Mouse (Mus musculus) liver, embryonic 14.5 days (tissue): ENCODE measurements around the gene Cacng7.

Experiments
- CTCF ChIP-seq: IDR thresholded peaks from 2 replicates; pipeline ENCODE4 v1.5.1; 2016; ENCODE audit warnings: antibody characterized with exemption, low read depth, control low read depth
- EP300 ChIP-seq: IDR thresholded peaks from 2 replicates; pipeline ENCODE4 v1.6.1; 2016; ENCODE audit warnings: antibody characterized with exemption, low read depth

GRCm38 (mm10) chr7:3302556-3303275 is 30.0 kb upstream of the Cacng7 start:
- TF ChIP-seq CTCF (peak; percentile 41), EP300 (no peak)
